Mouse (Mus musculus) brain, adult 2 months (tissue): ENCODE measurements around the gene Tubgcp5.
"Not testable (repeated sequence)": the region's sequence is repeated elsewhere in the genome, so short reads cannot be mapped to it uniquely, and the experiment has no call there.

Experiments
- DNase-seq: peaks from one replicate; pipeline ENCODE4 v3.0.0; 2011; ENCODE audit warnings: low read depth, low spot score

The Tubgcp5 gene

GRCm38 (mm10) chr7:55793952-55794603 lies at the start of gene Tubgcp5:
TSS of gene Tubgcp5 (plus strand) at chr7:55794154.
- peak; percentile 99 for DNase-seq

GRCm38 (mm10) chr7:55744566-55745220 lies 49.3 kb upstream of the Tubgcp5 start:
- peak; percentile 96 for DNase-seq

GRCm38 (mm10) chr7:55750841-55751240 lies 43.1 kb upstream of the Tubgcp5 start:
- DNase-seq, result no peak

- peak; percentile 65 for DNase-seq
Measured at GRCm38 (mm10) chr7:55759346-55759745, 34.6 kb upstream of the Tubgcp5 start.

- DNase-seq, result peak; percentile 29
Measured at GRCm38 (mm10) chr7:55767926-55768325, 26.0 kb upstream of the Tubgcp5 start, which contains the start of gene Siglech. TSS of gene Siglech (plus strand) at chr7:55768178.

- no peak for DNase-seq
Measured at GRCm38 (mm10) chr7:55780011-55780410, 13.9 kb upstream of the Tubgcp5 start.

- no peak for DNase-seq
Measured at GRCm38 (mm10) chr7:55782493-55782892, 11.5 kb upstream of the Tubgcp5 start.

- peak; percentile 50 for DNase-seq
Measured at GRCm38 (mm10) chr7:55784580-55784979, 9.4 kb upstream of the Tubgcp5 start.

GRCm38 (mm10) chr7:55790586-55790985 lies 3.4 kb upstream of the Tubgcp5 start:
- not testable (repeated sequence) for DNase-seq

GRCm38 (mm10) chr7:55792280-55792679 lies 1.7 kb upstream of the Tubgcp5 start:
- DNase-seq, result peak; percentile 76

- DNase-seq, result no peak
Measured at GRCm38 (mm10) chr7:55793236-55793951, 560 bp upstream of the Tubgcp5 start.

GRCm38 (mm10) chr7:55799981-55800380 lies 6.0 kb downstream of the Tubgcp5 start:
- DNase-seq, result no peak

- no peak for DNase-seq
Measured at GRCm38 (mm10) chr7:55809967-55810366, 16.0 kb downstream of the Tubgcp5 start.

GRCm38 (mm10) chr7:55824468-55824867 lies 30.5 kb downstream of the Tubgcp5 start:
- no peak for DNase-seq

GRCm38 (mm10) chr7:55827551-55827950 lies 33.6 kb downstream of the Tubgcp5 start:
- DNase-seq, result peak; percentile 63

- no peak for DNase-seq
Measured at GRCm38 (mm10) chr7:55836877-55837276, 42.9 kb downstream of the Tubgcp5 start.

GRCm38 (mm10) chr7:55841445-55841844 lies 47.5 kb downstream of the Tubgcp5 start, which contains the start of gene Cyfip1:
TSS of gene Cyfip1 (plus strand) at chr7:55841745.
- no peak for DNase-seq

GRCm38 (mm10) chr7:55841977-55842503 lies 48.1 kb downstream of the Tubgcp5 start:
- DNase-seq, result peak; percentile 96

GRCm38 (mm10) chr7:55842504-55843152 lies 48.7 kb downstream of the Tubgcp5 start:
- peak; percentile 67 for DNase-seq

GRCm38 (mm10) chr7:55846606-55847312 lies 52.8 kb downstream of the Tubgcp5 start:
- DNase-seq, result peak; percentile 68
